Mouse (Mus musculus): ENCODE results near the gene Mesp1. TPM values are rescaled to one million over a fixed set of nuclear protein-coding genes. Genes with fewer than 3 reads are reported as not detected.

Gene Mesp1
- polyA plus RNA-seq, 1 experiment from 2014 or later, result not detected

DNA sequence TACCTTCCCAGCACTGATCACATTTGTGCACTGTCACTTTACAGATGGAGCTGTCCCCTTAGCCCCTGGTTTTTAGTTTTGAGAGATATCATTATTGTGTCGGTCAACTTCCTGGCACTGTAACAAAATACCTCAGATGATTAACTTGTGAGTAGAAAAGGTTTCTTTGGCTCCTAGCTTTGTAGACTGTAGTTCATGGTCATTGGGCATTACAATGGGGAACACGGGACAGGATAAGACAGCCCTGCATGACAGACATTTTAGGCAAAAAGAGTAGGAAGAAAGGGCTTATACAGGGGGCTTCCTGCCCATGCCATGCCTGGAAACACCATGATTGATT is 11.1 kb downstream of the Mesp1 start:
- Histone ChIP-seq H3K9me3 (no peaks in the 10 kb centered on the region), H3K9ac (no peak overlapping the region), H3K4me2 (no peak overlapping the region), H3K4me1 (no peaks in the 10 kb centered on the region), H3K27ac (no peak overlapping the region), H3K4me3 (replicated peaks) (no peak overlapping the region), H3K27me3 (peaks cover 9% of the 10 kb centered on the region; the same call in 1 of the 2 replicates), H3K36me3 (replicated peaks) (no peaks in the 10 kb centered on the region)
- 78% methylated on average over 2 of the region's 2 CpGs for WGBS
- ATAC-seq (ENCODE audit: low FRiP score), result no peak

DNA sequence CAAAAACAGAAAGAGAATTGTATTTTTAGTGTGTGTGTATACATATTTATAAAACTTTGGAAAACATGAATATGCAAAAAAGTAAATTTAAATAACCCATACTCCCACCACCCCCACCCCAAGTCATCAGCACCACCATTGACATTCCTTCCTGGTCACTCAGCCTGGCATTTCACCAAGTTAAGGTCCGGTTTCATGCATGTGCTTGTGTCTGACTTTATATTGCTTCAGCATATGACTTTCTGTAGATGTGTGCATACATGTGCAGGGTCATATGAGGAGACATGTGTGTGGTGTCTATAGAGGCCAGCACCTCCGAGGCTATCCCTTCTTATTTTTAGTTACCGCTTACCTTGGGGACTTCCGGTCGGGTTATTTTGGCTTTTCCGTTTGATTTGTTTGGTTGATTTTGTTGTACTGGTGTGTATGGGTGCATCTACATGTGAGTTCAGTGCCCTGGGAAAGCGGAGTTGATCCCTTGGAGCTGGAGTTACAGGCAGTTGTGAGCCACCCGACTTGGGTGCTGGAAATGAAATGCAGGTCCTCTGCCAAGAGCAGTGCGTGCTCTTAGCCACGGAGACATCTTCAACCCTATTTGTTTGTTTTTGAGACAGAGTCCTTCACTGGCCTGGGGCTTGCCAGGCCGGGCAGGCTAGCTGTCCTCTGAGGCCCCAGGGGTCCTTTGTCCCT is 11.6 kb downstream of the Mesp1 start:
- Histone ChIP-seq H3K4me3 (replicated peaks) (no peak overlapping the region), H3K27ac (no peak overlapping the region), H3K4me1 (no peaks in the 10 kb centered on the region), H3K9ac (no peak overlapping the region), H3K27me3 (peaks cover 4% of the 10 kb centered on the region; the same call in 1 of the 2 replicates), H3K4me2 (no peak overlapping the region), H3K36me3 (replicated peaks) (no peaks in the 10 kb centered on the region), H3K9me3 (no peaks in the 10 kb centered on the region)
- WGBS, result 82% methylated on average over 11 of the region's 11 CpGs
- no peak for ATAC-seq (ENCODE audit: low FRiP score)

DNA sequence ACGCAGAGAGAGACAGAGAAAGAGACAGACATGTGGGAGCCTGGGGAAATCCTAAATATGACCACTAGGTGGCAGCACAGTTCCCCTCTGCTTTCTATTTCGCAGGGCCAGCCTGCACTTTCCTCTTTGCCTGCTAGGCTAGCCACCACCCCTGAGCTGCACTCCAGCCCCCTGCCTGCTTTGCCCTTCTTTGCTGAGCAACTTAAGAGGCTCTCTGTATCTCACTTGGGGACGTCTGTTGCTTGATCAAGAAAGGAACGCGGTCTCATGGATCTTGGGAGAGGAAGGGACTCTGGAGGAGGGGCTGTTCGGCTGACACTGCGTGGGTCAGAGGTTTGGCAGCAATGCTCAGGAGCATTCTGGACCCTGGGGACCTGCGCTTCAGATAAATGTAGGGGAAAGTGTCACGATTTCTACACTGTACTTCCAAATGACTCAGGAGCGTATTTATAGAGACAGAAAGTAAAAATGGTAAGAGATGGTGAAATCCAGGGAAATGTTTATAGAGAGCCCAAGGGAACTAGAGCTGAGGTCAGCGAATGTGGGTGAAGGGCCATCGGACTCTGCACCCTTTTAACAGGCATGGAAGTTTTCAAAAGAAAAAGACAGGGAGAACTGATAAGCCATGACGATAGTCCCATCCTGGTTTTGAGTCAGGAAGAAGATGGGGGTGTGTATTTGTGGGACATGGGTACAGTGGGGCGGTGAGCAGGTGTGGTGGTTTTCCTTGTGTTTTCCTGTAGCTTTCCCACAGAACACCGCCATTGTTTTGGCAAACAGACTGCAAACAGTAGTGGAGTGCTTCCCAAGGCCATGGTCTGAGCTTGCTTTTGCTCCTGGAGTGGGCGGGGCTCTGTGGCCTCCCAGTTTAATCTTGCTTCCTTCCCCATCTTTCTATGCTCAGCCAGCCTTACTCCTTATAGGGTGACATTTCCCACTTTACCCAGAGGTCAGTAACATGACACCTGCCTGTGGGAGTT is 12.7 kb downstream of the Mesp1 start:
- 34% methylated on average over 16 of the region's 16 CpGs for WGBS
- H3K9ac ChIP-seq, result no peak overlapping the region
- H3K4me1 ChIP-seq, result no peaks in the 10 kb centered on the region
- H3K9me3 ChIP-seq, result no peaks in the 10 kb centered on the region
- ATAC-seq (ENCODE audit: low FRiP score), result peak; percentile 75; the same call in 1 of the 2 replicates
- no peak overlapping the region for H3K27ac ChIP-seq
- 0 out of 2 replicates have a peak, but pooled peaks cover 4% of the 10 kb centered on the region for H3K27me3 ChIP-seq
- H3K4me3 ChIP-seq (replicated peaks), result no peak overlapping the region
- H3K36me3 ChIP-seq (replicated peaks), result no peaks in the 10 kb centered on the region
- peak overlapping the region; percentile 38 for H3K4me2 ChIP-seq

DNA sequence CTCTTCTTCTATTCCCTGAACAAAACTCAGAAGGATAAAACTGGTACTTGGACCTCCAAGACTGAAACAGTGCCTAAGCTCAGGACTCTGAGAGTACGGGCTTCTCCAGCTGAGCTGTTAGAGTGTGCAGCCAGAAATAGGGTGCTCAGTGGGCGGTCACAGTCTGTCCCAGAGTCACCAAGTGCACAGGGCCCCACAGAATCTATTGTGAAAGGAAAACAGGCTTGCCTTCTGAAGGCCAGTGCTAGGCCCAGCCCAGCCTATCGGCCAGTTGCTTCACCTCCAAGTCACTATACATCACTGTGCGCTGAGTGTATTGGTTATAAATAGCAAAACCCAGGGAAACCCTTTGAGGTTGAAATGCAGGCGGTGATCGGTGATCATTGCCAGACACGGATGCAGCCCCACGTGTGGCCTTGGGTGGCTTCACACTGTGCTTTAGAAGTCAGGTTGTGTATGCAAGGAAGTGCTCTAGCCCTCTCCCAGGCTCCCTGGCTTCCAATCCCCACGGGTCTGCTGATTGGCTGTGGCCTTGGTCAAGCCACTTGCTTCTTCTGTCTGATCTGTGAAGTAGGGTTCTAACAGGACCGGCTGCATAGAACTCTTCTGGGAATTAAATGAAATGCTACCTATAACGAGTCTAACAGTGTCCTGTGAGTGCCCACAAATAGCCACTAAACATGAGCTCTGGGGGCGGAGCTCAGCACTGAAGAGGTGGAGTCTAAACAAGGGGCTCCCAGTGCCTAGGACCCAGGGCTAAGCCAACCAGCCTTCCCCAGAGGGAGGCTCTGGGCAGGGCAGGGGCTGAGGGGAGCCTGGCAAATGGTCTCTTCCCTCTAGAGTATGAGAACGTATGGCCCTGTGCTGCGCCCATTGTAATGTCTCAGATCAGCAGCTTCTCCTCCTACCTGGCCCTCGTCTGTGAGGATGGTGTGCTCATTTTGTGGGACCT is 21.8 kb downstream of the Mesp1 start:
- Histone ChIP-seq H3K9me3 (no peaks in the 10 kb centered on the region), H3K27ac (no peak overlapping the region)
- WGBS, result 42% methylated on average over 15 of the region's 15 CpGs

DNA sequence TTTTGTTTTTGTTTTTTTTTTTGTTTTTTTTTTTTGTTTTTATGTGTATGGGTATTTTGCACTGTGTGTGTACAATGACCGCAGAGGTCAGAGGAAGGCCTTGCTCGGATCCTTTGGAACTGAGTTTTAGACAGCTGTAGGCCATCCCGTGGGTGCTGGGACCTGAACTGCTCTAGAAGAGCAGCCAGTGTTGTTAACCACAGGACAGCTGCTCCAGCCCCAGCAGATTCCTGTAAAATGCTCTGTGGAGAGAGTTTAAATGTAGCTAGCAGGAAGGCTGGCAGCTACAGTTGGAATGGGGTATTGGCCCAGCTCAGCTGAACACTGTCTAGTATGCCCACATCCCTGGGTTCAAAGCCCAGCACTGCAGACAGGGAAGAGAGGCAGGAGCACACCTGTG is 23.9 kb downstream of the Mesp1 start:
- WGBS, result 92% methylated on average over 3 of the region's 3 CpGs
- H3K4me2 ChIP-seq, result no peak overlapping the region
- no peaks in the 10 kb centered on the region for H3K9me3 ChIP-seq
- no peak for ATAC-seq (ENCODE audit: low FRiP score)
- H3K27ac ChIP-seq, result no peak overlapping the region
- no peaks in the 10 kb centered on the region for H3K36me3 ChIP-seq (replicated peaks)
- H3K27me3 ChIP-seq, result no peaks in the 10 kb centered on the region
- no peak overlapping the region for H3K4me3 ChIP-seq (replicated peaks)
- no peak overlapping the region for H3K9ac ChIP-seq
- H3K4me1 ChIP-seq, result no peaks in the 10 kb centered on the region

More for the DNA sequence above, 21.8 kb downstream of the Mesp1 start:
- ATAC-seq (ENCODE audit: low FRiP score), result no peak
- Histone ChIP-seq H3K4me1 (no peaks in the 10 kb centered on the region), H3K27me3 (no peaks in the 10 kb centered on the region), H3K4me3 (replicated peaks) (no peak overlapping the region), H3K9ac (no peak overlapping the region), H3K36me3 (replicated peaks) (no peaks in the 10 kb centered on the region), H3K4me2 (no peak overlapping the region)

DNA sequence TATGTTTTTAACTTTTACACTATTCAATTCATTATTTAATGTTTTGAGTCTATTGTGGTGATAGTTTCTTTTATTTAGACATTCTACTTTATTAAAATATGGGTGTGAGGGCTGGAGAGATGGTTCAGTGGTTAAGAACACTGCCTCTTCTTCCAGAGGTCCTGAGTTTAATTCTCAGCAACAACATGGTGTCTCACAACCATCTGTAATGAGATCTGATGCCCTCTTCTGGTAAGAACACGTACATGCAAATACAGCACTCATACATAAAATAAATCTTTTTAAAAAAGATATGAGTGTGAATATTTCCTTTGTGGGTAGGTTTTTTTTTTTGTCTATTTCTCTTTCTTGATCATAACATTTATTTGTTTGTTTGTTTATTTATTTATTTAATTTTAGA is 27.6 kb downstream of the Mesp1 start:
- Histone ChIP-seq H3K27ac (no peak overlapping the region), H3K9me3 (no peaks in the 10 kb centered on the region), H3K27me3 (no peaks in the 10 kb centered on the region), H3K36me3 (replicated peaks) (no peaks in the 10 kb centered on the region), H3K4me2 (no peak overlapping the region), H3K4me1 (no peaks in the 10 kb centered on the region), H3K9ac (no peak overlapping the region), H3K4me3 (replicated peaks) (no peak overlapping the region)
- no peak for ATAC-seq (ENCODE audit: low FRiP score)
- WGBS, result 50% methylated on average over 1 of the region's 1 CpGs

DNA sequence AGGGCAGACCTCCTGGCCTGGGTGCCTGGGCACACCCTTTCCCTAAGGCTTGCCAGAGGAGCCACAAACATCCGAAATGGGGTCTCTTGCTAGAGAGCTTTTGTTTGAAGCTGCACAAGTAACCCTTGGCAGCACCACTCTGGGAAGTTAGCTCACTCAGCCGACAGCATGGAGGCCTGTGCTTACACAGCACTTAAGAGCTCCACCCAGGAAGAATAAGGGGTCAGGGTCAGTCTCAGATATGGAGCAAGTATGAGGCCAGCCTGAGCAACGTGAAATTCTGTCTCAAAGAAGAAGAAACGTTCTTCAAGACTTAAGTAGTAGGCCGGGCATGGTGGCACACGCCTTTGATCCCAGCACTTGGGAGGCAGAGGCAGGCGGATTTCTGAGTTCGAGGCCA is 31.5 kb downstream of the Mesp1 start:
- Histone ChIP-seq H3K36me3 (replicated peaks) (no peaks in the 10 kb centered on the region), H3K27ac (no peak overlapping the region), H3K4me3 (replicated peaks) (no peak overlapping the region), H3K4me2 (no peak overlapping the region), H3K9ac (no peak overlapping the region), H3K4me1 (no peaks in the 10 kb centered on the region), H3K9me3 (no peaks in the 10 kb centered on the region), H3K27me3 (no peaks in the 10 kb centered on the region)
- 84% methylated on average over 8 of the region's 8 CpGs for WGBS
- ATAC-seq (ENCODE audit: low FRiP score), result no peak

DNA sequence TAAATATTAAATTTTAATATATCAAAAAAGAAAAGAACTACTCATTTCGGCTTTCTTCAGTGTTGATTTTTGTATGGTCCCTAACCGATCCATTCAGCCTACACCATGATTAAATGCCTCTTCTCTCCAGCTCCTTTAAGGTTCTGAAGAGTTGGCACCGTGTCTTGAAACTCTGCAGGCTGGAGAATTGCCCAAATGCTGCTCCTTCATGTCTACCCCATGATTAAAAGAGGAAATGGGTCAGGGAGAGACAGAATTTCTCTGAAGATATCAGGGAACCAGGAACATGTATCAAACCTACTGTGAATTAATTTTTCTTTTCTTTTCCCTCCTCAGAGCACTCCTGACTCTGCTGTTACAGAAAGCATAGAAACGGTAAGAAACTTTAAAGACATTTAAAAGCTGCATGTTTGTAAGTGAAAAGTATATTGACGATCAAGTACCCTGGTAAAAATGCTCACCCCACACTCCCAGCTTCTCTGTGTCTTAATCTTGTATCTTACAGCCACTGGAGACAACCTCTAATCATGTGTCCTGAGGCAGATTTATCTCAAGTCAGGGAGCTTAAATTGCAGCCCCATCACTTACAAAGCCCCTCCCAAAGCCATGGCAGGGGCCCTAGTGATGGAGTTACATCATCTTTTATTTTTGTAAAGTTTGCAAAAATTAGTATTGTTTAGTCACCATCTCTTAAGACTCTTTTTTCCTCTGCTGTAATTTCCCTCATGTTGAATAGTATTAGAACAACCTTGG is 32.3 kb downstream of the Mesp1 start:
- Histone ChIP-seq H3K27ac (no peak overlapping the region), H3K4me3 (replicated peaks) (no peak overlapping the region), H3K36me3 (replicated peaks) (no peaks in the 10 kb centered on the region), H3K27me3 (no peaks in the 10 kb centered on the region), H3K9ac (no peak overlapping the region), H3K9me3 (no peaks in the 10 kb centered on the region), H3K4me2 (no peak overlapping the region), H3K4me1 (no peaks in the 10 kb centered on the region)
- ATAC-seq (ENCODE audit: low FRiP score), result no peak
- 86% methylated on average over 5 of the region's 5 CpGs for WGBS

DNA sequence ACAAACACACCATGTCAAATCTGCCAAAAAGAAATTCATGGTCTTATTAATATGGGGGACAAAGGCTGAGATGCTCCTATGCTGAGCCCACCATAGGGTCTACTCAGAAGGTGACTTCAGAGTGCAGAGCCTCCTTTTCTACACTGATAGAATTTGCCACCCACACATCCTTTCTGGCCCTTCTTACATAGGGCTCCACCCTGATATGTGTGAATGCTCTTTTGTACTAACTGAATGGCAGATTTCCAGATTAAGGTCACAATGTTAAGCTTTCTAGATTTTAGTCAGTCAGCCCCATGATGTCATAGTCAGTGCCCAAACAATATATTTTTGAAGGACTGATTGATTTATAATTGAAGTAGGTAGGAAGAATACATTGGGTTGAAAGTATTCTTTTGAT is 33.8 kb downstream of the Mesp1 start:
- no peaks in the 10 kb centered on the region for H3K36me3 ChIP-seq (replicated peaks)
- H3K27me3 ChIP-seq, result no peaks in the 10 kb centered on the region
- H3K9me3 ChIP-seq, result no peaks in the 10 kb centered on the region
- no peak overlapping the region for H3K4me2 ChIP-seq
- no peak overlapping the region for H3K9ac ChIP-seq
- no peak overlapping the region for H3K27ac ChIP-seq
- H3K4me3 ChIP-seq (replicated peaks), result no peak overlapping the region
- no peaks in the 10 kb centered on the region for H3K4me1 ChIP-seq
- ATAC-seq (ENCODE audit: low FRiP score), result no peak

DNA sequence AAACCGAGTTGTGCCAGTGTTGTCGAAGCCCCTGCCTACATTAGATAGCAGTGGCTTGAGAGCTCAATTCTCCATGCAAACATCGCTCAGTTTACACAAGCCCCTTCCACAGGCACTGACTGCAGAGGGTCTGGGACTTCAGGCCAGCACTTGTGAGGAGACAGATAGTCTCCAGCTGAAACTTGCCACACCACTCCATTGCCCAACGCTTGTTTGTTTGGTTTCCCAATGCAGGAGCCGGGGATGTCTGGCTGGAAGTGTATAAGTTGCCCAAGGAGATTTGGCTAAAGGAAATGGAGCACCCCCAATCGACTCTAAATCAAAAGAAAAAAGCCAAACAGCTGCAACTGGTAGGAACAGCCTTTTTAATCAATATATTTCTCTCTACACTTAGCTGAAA is 35.4 kb downstream of the Mesp1 start:
- ATAC-seq (ENCODE audit: low FRiP score), result no peak
- H3K27ac ChIP-seq, result no peak overlapping the region
- no peaks in the 10 kb centered on the region for H3K36me3 ChIP-seq (replicated peaks)
- H3K4me3 ChIP-seq (replicated peaks), result no peak overlapping the region
- H3K27me3 ChIP-seq, result no peaks in the 10 kb centered on the region
- H3K9me3 ChIP-seq, result no peaks in the 10 kb centered on the region
- 78% methylated on average over 6 of the region's 6 CpGs for WGBS
- no peak overlapping the region for H3K9ac ChIP-seq
- H3K4me1 ChIP-seq, result no peaks in the 10 kb centered on the region
- H3K4me2 ChIP-seq, result no peak overlapping the region

DNA sequence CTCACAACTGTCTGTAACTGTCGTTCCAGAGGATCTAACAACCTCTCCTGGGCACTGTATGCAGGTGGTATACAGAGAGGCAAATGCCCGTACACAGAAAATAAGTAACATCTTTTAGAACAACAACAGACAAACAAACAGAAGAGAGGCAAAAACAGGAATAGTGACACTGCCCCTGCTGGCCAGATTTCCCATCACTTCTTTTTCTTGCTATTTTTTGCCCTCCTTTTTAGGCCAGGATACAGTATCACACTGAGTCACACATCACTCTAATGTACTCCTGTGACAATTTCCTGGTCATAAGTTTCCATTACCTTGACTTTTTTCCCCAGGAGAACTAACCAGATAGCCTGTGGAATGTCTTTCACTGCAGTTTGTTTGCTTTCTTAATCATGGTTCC is 37.3 kb downstream of the Mesp1 start:
- Histone ChIP-seq H3K4me3 (replicated peaks) (no peak overlapping the region), H3K9ac (no peak overlapping the region), H3K4me2 (no peak overlapping the region), H3K27me3 (no peaks in the 10 kb centered on the region), H3K4me1 (no peaks in the 10 kb centered on the region), H3K36me3 (replicated peaks) (no peaks in the 10 kb centered on the region), H3K9me3 (no peaks in the 10 kb centered on the region), H3K27ac (no peak overlapping the region)
- WGBS, result 53% methylated on average over 2 of the region's 2 CpGs
- ATAC-seq (ENCODE audit: low FRiP score), result no peak

Data from forebrain, embryonic 12.5 days (tissue).